Mouse (Mus musculus): ENCODE results near the gene Matk. TPM values are rescaled to one million over a fixed set of nuclear protein-coding genes. Genes with fewer than 3 reads are reported as not detected.
"Not testable (repeated sequence)": the region's sequence is repeated elsewhere in the genome, so short reads cannot be mapped to it uniquely, and the experiment has no call there.

The Matk gene
- polyA plus RNA-seq (2014; fragmentation: Nextera tagmentation; extraction: Ambion mirVana) = 4.9 and 5.4 TPM in 2 replicates

DNA sequence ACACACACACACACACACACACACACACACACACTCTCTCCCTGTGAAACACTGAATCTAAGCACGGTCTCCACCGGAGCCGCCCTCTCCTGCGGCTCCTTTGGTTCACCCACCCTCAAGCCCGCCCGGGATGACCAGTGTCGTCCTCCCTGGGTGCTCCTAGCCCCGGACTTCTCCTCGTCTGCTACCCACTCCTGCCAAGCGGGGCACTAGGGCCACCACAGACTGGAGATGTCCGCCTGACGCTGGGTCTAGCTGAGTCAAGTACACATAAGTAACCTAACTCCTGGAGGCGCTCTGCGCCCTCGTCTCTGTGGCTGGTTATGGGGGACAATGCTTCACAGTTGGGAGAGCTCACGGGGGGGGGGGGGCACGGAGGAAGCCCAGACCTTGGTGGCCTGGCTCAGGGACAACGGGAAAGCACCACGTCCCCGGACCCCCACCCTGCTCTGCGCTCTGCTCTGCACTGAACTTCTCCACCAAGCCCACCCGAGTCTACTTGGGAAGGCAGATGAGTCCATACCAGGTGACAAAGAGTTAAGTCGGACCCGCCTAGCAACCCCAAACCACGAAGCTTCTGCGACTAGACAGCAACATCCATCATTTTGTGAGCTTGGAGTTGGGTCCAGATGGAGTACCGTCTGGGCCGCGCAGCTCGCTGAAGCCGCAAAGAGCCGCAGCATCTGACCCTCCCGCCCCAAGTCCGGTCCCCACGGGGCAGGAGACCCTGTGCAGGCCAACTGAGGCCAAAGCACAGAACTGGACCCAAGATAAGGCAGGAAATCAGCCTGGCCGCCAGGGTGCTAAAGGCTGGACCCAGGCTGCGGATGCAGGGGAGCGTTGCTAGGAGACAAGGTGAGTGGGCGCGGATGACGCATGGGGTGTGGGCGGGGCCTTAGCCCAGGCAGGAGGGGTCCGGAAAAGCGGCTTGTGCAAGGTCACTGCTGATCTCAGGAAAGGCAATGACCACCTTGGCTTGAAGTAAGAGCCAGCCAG, at the start of gene Matk:
TSS of gene Matk (plus strand) at position 512 of the 996 bp plus-strand sequence.
- Histone ChIP-seq H3K4me1 (ENCODE audit: control insufficient read depth, insufficient read depth, low read length) (peaks cover 5% of the 10 kb centered on the region; the same call in 1 of the 2 replicates), H3K36me3 (ENCODE audit: control insufficient read depth, insufficient read depth, low read length) (0 out of 2 replicates have a peak, but pooled peaks cover 6% of the 10 kb centered on the region), H3K4me3 (ENCODE audit: low read depth, low read length) (peak within 1 kb of the TSS; percentile 20; the same call in 1 of the 2 replicates), H3K27me3 (replicated peaks; ENCODE audit: control insufficient read depth, insufficient read depth, low read length) (peaks cover 58% of the 10 kb centered on the region), H3K27ac (replicated peaks; ENCODE audit: low read depth, low read length) (no peak within 1 kb of the TSS), H3K9me3 (ENCODE audit: control insufficient read depth, low read length) (no peaks in the 10 kb centered on the region), H3K4me2 (ENCODE audit: low read depth, low read length) (peak within 1 kb of the TSS; percentile 42), H3K9ac (ENCODE audit: low read depth, low read length) (peak within 1 kb of the TSS; percentile 26; the same call in 1 of the 2 replicates)
- WGBS = 8% methylated on average over 39 of the region's 44 CpGs
- ATAC-seq (ENCODE audit: low read depth) (peak; percentile 54), DNase-seq (ENCODE audit: low spot score) (peak; percentile 57)

DNA sequence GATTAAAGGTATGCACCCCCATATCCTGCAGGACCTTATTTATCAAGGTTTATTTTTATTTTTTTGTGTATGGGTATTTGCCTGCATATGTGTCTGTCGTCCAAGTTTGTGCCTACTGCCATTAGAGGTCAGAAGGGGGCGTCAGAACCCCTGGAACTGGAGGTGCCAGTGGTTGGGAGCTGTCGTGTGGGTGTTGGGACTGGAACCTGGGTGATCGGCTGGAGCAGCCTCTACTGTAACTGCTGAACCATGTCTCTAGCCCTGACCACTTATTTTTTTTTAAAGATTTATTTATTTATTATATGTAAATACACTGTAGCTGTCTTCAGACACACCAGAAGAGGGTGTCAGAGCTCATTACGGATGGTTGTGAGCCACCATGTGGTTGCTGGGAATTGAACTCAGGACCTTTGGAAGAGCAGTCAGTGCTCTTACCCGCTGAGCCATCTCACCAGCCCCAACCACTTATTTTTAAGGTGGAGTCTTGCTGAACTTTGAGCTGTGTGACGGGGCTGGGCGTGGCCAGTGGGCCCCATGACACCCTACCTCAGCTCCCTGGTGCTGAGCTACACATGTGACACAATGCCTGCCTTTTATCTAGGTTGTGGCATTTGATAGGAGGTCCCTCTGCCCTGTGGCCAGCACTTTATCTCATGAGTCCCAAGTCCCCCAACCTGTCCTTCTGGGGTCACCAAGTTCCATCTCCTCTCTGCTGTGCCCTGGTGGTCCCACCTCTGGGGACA, 49.6 kb upstream of the Matk start:
- no peak for ATAC-seq (ENCODE audit: low read depth)
- WGBS = 59% methylated on average over 8 of the region's 8 CpGs
- H3K4me1 ChIP-seq (ENCODE audit: control insufficient read depth, insufficient read depth, low read length) = no peaks in the 10 kb centered on the region

DNA sequence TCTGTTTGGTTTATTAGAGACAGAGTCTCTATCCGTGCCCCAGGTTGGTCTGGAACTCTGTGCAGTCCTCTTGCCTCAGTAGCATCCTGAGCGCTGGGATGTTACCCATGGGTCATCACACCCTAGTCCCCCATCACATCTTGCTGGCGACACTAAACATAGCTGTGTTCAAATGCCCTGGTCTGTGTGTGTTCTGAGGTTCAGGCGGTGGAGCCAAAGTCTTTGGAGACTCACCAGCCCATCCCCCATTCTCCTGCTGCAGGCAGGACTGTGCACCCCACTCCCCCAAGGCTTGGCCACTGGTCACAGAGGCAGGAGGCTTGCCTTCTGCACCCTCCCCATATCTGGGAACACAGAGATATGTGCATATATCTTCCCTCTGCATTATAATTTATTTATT, 48.6 kb upstream of the Matk start:
- no peaks in the 10 kb centered on the region for H3K36me3 ChIP-seq (ENCODE audit: control insufficient read depth, insufficient read depth, low read length)
- H3K9me3 ChIP-seq (ENCODE audit: control insufficient read depth, low read length) = no peaks in the 10 kb centered on the region
- ATAC-seq (ENCODE audit: low read depth) (no peak), DNase-seq (ENCODE audit: low spot score) (no peak)
- no peak overlapping the region for H3K27ac ChIP-seq (replicated peaks; ENCODE audit: low read depth, low read length)
- WGBS = 78% methylated on average over 4 of the region's 4 CpGs
- no peak overlapping the region for H3K4me2 ChIP-seq (ENCODE audit: low read depth, low read length)
- H3K4me3 ChIP-seq (ENCODE audit: low read depth, low read length) = no peak overlapping the region
- H3K27me3 ChIP-seq (replicated peaks; ENCODE audit: control insufficient read depth, insufficient read depth, low read length) = no peaks in the 10 kb centered on the region
- H3K4me1 ChIP-seq (ENCODE audit: control insufficient read depth, insufficient read depth, low read length) = no peaks in the 10 kb centered on the region
- H3K9ac ChIP-seq (ENCODE audit: low read depth, low read length) = no peak overlapping the region

More for the DNA sequence above, 49.6 kb upstream of the Matk start:
- no peak overlapping the region for H3K4me2 ChIP-seq (ENCODE audit: low read depth, low read length)
- no peak overlapping the region for H3K27ac ChIP-seq (replicated peaks; ENCODE audit: low read depth, low read length)
- no peak overlapping the region for H3K4me3 ChIP-seq (ENCODE audit: low read depth, low read length)
- no peaks in the 10 kb centered on the region for H3K36me3 ChIP-seq (ENCODE audit: control insufficient read depth, insufficient read depth, low read length)
- H3K27me3 ChIP-seq (replicated peaks; ENCODE audit: control insufficient read depth, insufficient read depth, low read length) = no peaks in the 10 kb centered on the region
- no peak for DNase-seq (ENCODE audit: low spot score)
- H3K9ac ChIP-seq (ENCODE audit: low read depth, low read length) = no peak overlapping the region
- H3K9me3 ChIP-seq (ENCODE audit: control insufficient read depth, low read length) = no peaks in the 10 kb centered on the region

DNA sequence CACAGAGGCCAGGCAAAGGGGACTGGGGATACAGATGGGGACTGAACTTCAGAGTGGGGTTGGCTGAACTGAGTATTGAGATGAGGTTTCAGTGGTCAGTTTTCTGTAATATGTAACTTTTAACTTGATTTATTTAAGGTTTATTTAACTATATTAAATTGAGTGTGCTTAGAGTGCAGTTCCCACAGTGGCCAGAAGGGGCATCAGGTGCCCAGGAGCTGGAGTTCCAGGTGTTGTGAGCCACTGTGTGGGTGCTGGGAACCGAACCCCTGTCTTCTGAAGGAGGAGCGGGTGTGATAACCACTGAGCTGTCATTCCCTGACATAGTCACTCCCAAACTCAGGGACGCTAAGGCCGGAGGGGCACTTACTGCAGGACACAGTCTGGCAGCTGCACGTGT, 42.6 kb upstream of the Matk start:
- DNase-seq (ENCODE audit: low spot score) (no peak), ATAC-seq (ENCODE audit: low read depth) (no peak)
- H3K27me3 ChIP-seq (replicated peaks; ENCODE audit: control insufficient read depth, insufficient read depth, low read length) = no peaks in the 10 kb centered on the region
- no peak overlapping the region for H3K4me3 ChIP-seq (ENCODE audit: low read depth, low read length)
- WGBS = 98% methylated on average over 5 of the region's 5 CpGs
- H3K9me3 ChIP-seq (ENCODE audit: control insufficient read depth, low read length) = 0 out of 2 replicates have a peak, but pooled peaks cover 7% of the 10 kb centered on the region
- H3K9ac ChIP-seq (ENCODE audit: low read depth, low read length) = no peak overlapping the region
- H3K4me2 ChIP-seq (ENCODE audit: low read depth, low read length) = no peak overlapping the region
- H3K36me3 ChIP-seq (ENCODE audit: control insufficient read depth, insufficient read depth, low read length) = no peaks in the 10 kb centered on the region
- H3K4me1 ChIP-seq (ENCODE audit: control insufficient read depth, insufficient read depth, low read length) = no peaks in the 10 kb centered on the region
- H3K27ac ChIP-seq (replicated peaks; ENCODE audit: low read depth, low read length) = no peak overlapping the region

DNA sequence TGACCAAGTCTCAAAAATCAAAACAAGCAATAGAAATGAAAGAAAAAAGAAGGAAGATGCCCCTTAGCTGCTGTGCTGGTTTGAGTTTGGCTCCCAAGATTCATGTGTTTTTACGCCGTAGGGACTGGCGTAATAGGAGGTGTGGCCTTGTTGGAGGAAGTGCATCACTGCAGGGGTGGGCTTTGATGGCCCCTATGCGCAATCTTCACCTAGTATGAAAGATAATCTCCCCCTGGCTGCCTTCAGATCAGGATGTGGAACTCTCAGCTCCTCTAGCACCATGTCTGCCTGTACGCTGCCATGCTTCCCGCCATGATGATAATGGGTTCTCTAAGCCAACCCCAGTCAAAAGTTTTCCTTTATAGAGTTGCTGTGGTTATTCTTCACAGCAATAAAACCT, 36.5 kb upstream of the Matk start:
- ATAC-seq (ENCODE audit: low read depth) = no peak
- H3K9me3 ChIP-seq (ENCODE audit: control insufficient read depth, low read length) = no peaks in the 10 kb centered on the region
- H3K4me1 ChIP-seq (ENCODE audit: control insufficient read depth, insufficient read depth, low read length) = no peaks in the 10 kb centered on the region
- no peaks in the 10 kb centered on the region for H3K27me3 ChIP-seq (replicated peaks; ENCODE audit: control insufficient read depth, insufficient read depth, low read length)
- no peak overlapping the region for H3K4me2 ChIP-seq (ENCODE audit: low read depth, low read length)
- no peaks in the 10 kb centered on the region for H3K36me3 ChIP-seq (ENCODE audit: control insufficient read depth, insufficient read depth, low read length)
- 92% methylated on average over 6 of the region's 6 CpGs for WGBS
- no peak for DNase-seq (ENCODE audit: low spot score)
- H3K27ac ChIP-seq (replicated peaks; ENCODE audit: low read depth, low read length) = no peak overlapping the region
- no peak overlapping the region for H3K9ac ChIP-seq (ENCODE audit: low read depth, low read length)
- no peak overlapping the region for H3K4me3 ChIP-seq (ENCODE audit: low read depth, low read length)

DNA sequence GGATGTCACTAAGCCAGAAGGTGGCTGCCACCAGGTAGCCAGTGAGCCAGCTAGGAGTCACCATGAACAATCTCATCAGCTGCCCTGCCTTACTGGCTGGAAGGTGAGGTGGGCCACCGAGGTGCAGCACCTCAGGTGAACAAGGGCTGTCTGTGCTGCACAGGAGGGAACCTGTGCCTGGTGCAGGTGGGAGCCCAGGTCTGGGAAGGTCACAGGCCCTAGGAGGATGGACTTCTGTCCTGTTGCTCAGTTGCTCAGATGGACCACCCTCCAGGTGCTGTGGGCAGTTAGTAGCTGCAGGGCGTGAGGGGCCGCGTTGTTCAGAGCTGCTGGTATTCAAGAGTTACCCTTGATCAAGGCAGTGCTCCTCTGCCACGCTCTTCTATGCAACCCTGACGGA, 35.9 kb upstream of the Matk start:
- no peak overlapping the region for H3K4me3 ChIP-seq (ENCODE audit: low read depth, low read length)
- H3K9ac ChIP-seq (ENCODE audit: low read depth, low read length) = no peak overlapping the region
- H3K9me3 ChIP-seq (ENCODE audit: control insufficient read depth, low read length) = no peaks in the 10 kb centered on the region
- H3K36me3 ChIP-seq (ENCODE audit: control insufficient read depth, insufficient read depth, low read length) = no peaks in the 10 kb centered on the region
- H3K27me3 ChIP-seq (replicated peaks; ENCODE audit: control insufficient read depth, insufficient read depth, low read length) = no peaks in the 10 kb centered on the region
- DNase-seq (ENCODE audit: low spot score) (no peak), ATAC-seq (ENCODE audit: low read depth) (no peak)
- 87% methylated on average over 5 of the region's 6 CpGs for WGBS
- H3K4me1 ChIP-seq (ENCODE audit: control insufficient read depth, insufficient read depth, low read length) = no peaks in the 10 kb centered on the region
- no peak overlapping the region for H3K4me2 ChIP-seq (ENCODE audit: low read depth, low read length)
- H3K27ac ChIP-seq (replicated peaks; ENCODE audit: low read depth, low read length) = no peak overlapping the region

DNA sequence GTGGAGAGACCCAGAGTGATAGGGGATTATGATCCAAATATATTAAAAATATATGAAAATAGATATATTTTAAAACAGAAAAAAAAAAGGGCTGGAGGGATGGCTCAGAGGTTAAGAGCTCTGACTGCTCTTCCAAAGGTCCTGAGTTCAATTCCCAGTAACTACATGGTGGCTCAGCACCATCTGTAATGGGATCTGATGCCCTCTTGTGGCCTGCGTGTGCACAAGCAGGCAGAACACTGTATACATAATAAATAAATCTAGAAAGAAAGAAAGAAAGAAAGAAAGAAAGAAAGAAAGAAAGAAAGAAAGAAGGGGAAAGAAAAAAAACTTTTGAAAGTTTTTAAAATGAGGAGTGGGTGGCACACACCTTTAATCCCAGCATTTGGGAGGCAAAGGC, 35.5 kb upstream of the Matk start:
- WGBS = 27% methylated on average over 1 of the region's 1 CpGs
- not testable (repeated sequence) for H3K9ac ChIP-seq (ENCODE audit: low read depth, low read length); H3K4me3 ChIP-seq (ENCODE audit: low read depth, low read length); ATAC-seq (ENCODE audit: low read depth); H3K27me3 ChIP-seq (replicated peaks; ENCODE audit: control insufficient read depth, insufficient read depth, low read length); H3K36me3 ChIP-seq (ENCODE audit: control insufficient read depth, insufficient read depth, low read length); H3K9me3 ChIP-seq (ENCODE audit: control insufficient read depth, low read length); DNase-seq (ENCODE audit: low spot score); H3K4me2 ChIP-seq (ENCODE audit: low read depth, low read length); H3K4me1 ChIP-seq (ENCODE audit: control insufficient read depth, insufficient read depth, low read length); H3K27ac ChIP-seq (replicated peaks; ENCODE audit: low read depth, low read length)

DNA sequence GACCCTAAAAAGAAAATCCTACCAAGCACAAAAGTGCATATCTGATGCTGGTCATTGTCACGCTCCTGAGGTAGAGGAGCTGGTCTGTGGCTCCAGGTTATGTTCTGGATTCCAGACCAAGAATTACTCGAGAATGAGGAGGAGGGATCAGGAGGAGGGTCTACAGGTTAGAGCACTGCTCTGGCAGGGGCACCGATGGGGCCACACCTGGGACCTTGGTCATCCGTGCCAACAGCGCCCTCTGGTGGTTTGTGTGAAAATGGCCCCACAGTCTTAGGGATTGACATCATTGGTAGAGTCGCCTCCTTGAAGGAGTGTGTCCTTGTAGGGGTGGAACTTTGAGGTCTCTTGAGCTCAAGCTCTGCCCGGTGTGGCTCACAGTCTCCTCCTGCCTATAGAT, 34.8 kb upstream of the Matk start:
- ATAC-seq (ENCODE audit: low read depth) (no peak), DNase-seq (ENCODE audit: low spot score) (no peak)
- 40% methylated on average over 7 of the region's 7 CpGs for WGBS
- H3K4me1 ChIP-seq (ENCODE audit: control insufficient read depth, insufficient read depth, low read length) = no peaks in the 10 kb centered on the region
- H3K27me3 ChIP-seq (replicated peaks; ENCODE audit: control insufficient read depth, insufficient read depth, low read length) = no peaks in the 10 kb centered on the region
- H3K9ac ChIP-seq (ENCODE audit: low read depth, low read length) = no peak overlapping the region
- H3K4me3 ChIP-seq (ENCODE audit: low read depth, low read length) = no peak overlapping the region
- no peaks in the 10 kb centered on the region for H3K9me3 ChIP-seq (ENCODE audit: control insufficient read depth, low read length)
- no peaks in the 10 kb centered on the region for H3K36me3 ChIP-seq (ENCODE audit: control insufficient read depth, insufficient read depth, low read length)
- H3K27ac ChIP-seq (replicated peaks; ENCODE audit: low read depth, low read length) = no peak overlapping the region
- no peak overlapping the region for H3K4me2 ChIP-seq (ENCODE audit: low read depth, low read length)

Measured in embryonic facial prominence, embryonic 14.5 days (tissue).